Mouse (Mus musculus): Measurements from ENCODE around the gene Adam26b. TPM values are rescaled to one million over a fixed set of nuclear protein-coding genes. Genes with fewer than 3 reads are reported as not detected.
"Not testable (repeated sequence)": the region's sequence is repeated elsewhere in the genome, so short reads cannot be mapped to it uniquely, and the experiment has no call there.

The Adam26b gene
- not detected in 2 replicates for polyA plus RNA-seq (2016; fragmentation: Nextera tagmentation; extraction: Ambion mirVana)

DNA sequence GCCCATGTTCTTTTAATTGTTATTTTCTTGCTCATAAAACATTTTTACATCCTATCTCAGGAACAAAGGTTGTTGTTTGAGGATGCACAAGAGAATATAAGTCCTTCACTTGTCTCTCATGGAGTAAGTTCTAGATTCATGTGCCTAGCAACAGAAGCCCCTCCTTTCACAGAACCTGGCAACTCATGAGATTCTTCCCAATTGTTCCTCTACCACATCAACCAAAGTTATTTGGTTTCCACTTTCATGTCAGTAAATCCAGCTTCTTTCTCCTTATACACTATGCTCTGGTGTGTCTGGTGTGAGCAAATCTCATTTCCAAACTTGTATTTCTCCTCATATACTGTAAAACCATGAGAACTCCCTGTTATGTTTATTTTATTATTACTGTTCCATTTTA is at the start of gene Adam26b:
Gene Adam26b, minus strand, starts transcription at position 101 of the 400 bp plus-strand sequence.
- ATAC-seq (ENCODE audit: low FRiP score, low read depth); H3K27ac ChIP-seq (replicated peaks): not testable (repeated sequence)

DNA sequence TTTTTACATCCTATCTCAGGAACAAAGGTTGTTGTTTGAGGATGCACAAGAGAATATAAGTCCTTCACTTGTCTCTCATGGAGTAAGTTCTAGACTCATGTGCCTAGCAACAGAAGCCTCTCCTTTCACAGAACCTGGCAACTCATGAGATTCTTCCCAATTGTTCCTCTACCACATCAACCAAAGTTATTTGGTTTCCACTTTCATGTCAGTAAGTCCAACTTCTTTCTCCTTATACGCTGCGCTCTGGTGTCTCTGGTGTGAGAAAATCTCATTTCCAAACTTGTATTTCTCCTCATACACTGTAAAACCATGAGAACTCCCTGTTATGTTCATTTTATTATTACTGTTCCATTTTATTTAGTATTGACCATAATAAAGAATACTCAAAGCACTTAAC is 48.7 kb upstream of the Adam26b start, which contains the start of gene Adam26a:
Gene Adam26a, minus strand, starts transcription at position 101 of the 400 bp plus-strand sequence.
- not testable (repeated sequence) for H3K27ac ChIP-seq (replicated peaks); H3K9ac ChIP-seq (replicated peaks); H3K4me3 ChIP-seq; H3K9me3 ChIP-seq; H3K27me3 ChIP-seq; H3K36me3 ChIP-seq; H3K4me1 ChIP-seq; H3K4me2 ChIP-seq (replicated peaks); ATAC-seq (ENCODE audit: low FRiP score, low read depth)
- 97% methylated on average over 2 of the region's 2 CpGs for WGBS

More for the DNA sequence above, at the start of gene Adam26b:
- H3K9me3 ChIP-seq; H3K4me3 ChIP-seq; H3K27me3 ChIP-seq; H3K36me3 ChIP-seq; H3K4me2 ChIP-seq (replicated peaks); H3K9ac ChIP-seq (replicated peaks); H3K4me1 ChIP-seq: not testable (repeated sequence)

Other genes starting within 250 kb of the Adam26b start
- gene Zfp42, start 221.1 kb downstream of the Adam26b start, polyA plus RNA-seq (2016; fragmentation: Nextera tagmentation; extraction: Ambion mirVana) = not detected in 2 replicates
- gene Adam26a, start 48.6 kb upstream of the Adam26b start, polyA plus RNA-seq (2016; fragmentation: Nextera tagmentation; extraction: Ambion mirVana) = not detected in 2 replicates
- not detected in 2 replicates for gene Gm5346, start 99.2 kb upstream of the Adam26b start, polyA plus RNA-seq (2016; fragmentation: Nextera tagmentation; extraction: Ambion mirVana)
- not detected in 2 replicates for gene Adam34, start 181.9 kb upstream of the Adam26b start, polyA plus RNA-seq (2016; fragmentation: Nextera tagmentation; extraction: Ambion mirVana)